Mouse (Mus musculus): ENCODE results near the gene Tph1.
A peak's percentile ranks its signal among the peaks of the same experiment; 100 is the strongest.
"Not testable (repeated sequence)": the region's sequence is repeated elsewhere in the genome, so short reads cannot be mapped to it uniquely, and the experiment has no call there.

Tph1 gene

GRCm38 (mm10) chr7:46672160-46672672 lies at the start of gene Tph1:
Gene Tph1 (minus strand): TSS chr7:46672537.
- no peak for DNase-seq (ENCODE audit: low read depth, low spot score)

GRCm38 (mm10) chr7:46720460-46720859 lies 48.1 kb upstream of the Tph1 start:
- no peak for DNase-seq (ENCODE audit: low read depth, low spot score)

GRCm38 (mm10) chr7:46719526-46719925 lies 47.2 kb upstream of the Tph1 start:
- DNase-seq (ENCODE audit: low read depth, low spot score): no peak

- DNase-seq (ENCODE audit: low read depth, low spot score): no peak
These were observed 46.4 kb upstream of the Tph1 start for GRCm38 (mm10) chr7:46718591-46719270.

- no peak for DNase-seq (ENCODE audit: low read depth, low spot score)
These were observed 44.6 kb upstream of the Tph1 start for GRCm38 (mm10) chr7:46716897-46717296.

- no peak for DNase-seq (ENCODE audit: low read depth, low spot score)
These were observed 43.3 kb upstream of the Tph1 start, which contains the start of gene Saa3 for GRCm38 (mm10) chr7:46715600-46715999. Gene Saa3 (minus strand): TSS chr7:46715700.

GRCm38 (mm10) chr7:46714518-46714917 lies 42.2 kb upstream of the Tph1 start:
- peak; percentile 59 for DNase-seq (ENCODE audit: low read depth, low spot score)

DNA sequence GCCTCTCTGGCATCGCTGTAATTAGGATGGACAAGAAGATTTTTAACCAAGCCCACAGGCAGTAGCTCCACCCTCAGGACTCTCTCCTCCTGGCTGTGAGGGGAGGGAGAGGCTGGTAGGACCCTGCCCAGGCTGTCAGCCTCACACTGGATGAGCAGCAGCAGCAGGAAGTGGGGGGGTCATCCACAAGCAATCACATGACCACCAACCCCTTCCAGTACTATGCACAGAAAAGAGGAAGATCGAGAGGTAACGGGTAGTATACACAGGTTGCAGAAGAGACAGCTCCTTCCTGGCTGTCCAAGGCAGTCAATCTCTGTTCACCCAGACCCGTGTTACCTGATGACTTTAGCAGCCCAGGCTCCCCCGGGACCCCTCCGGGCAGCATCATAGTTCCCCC lies 39.9 kb upstream of the Tph1 start:
- no peak for DNase-seq (ENCODE audit: low read depth, low spot score)

DNA sequence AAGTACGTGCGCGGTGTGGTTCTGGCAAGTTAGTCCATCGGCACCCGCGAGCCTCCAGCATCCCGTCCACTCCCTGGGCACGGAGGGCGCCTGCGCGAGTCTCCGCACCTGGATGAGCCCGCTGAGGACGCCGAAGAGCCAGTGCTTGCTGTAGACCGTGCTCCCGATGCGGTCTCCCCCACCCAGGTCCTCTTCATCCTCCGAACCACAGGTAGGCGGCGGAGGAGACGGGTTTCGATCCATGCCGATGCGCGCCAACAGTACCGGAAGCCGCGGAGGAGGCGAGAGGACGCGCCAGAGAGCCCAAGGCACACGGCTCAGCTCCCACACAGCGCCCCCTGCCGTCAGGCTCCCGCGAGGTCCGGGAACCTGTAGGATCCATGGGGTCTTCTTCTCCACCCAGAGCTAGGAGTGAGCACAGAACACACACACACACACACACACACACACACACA lies 38.1 kb upstream of the Tph1 start, which contains the start of gene Saal1:
Gene Saal1, minus strand, starts transcription at position 291 of the 455 bp plus-strand sequence.
- peak; percentile 86 for DNase-seq (ENCODE audit: low read depth, low spot score)

DNA sequence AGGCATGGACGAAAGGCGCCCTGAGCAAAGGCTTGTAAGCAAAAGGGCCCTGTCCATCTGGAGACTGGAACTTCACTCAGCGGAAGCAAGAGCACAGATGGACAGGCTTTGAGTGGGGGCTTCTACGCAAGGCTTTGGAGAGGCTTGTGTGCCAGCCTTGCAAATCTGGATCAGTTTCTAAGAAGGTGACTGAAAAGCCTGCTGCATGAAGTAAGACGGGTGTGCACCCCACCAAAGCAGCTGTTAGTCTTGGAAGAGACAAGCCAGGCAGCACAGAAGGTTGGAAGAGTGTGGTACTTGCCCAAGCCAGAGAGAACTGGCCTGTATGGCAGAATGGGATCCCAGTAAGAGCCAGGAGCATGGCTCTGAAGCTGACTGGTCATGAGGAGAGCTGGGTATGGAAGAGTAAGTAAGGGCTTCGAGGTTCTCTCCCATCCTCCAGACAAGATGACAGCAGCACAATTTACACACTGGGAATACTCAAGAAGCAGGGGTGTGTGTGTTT lies 28.2 kb upstream of the Tph1 start:
- DNase-seq (ENCODE audit: low read depth, low spot score): no peak

GRCm38 (mm10) chr7:46696754-46697153 lies 24.4 kb upstream of the Tph1 start:
- DNase-seq (ENCODE audit: low read depth, low spot score): no peak

GRCm38 (mm10) chr7:46686827-46687226 lies 14.5 kb upstream of the Tph1 start:
- DNase-seq (ENCODE audit: low read depth, low spot score): no peak

GRCm38 (mm10) chr7:46680732-46681131 lies 8.4 kb upstream of the Tph1 start:
- no peak for DNase-seq (ENCODE audit: low read depth, low spot score)

DNA sequence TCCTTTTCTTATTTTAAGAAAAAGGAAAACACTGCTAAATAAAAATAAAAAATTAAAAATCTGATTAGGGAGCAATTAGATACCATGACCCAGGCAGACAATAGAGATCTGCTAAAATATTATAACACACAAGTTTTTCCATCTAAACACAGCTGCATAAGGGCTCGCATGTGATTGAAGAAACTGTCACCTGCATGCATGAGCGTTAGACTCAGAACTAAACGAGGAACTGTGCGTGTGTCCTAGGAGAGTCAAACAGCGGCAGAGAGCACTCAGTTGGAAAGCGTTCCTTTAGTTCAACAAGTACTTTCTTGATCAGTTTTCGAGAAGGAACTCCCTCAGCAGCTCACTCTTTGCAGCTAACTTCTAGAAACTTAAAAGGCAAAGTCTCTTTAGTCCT lies 6.7 kb upstream of the Tph1 start:
- DNase-seq (ENCODE audit: low read depth, low spot score): not testable (repeated sequence)

- no peak for DNase-seq (ENCODE audit: low read depth, low spot score)
These were observed 6.1 kb upstream of the Tph1 start for GRCm38 (mm10) chr7:46678417-46678816.

DNA sequence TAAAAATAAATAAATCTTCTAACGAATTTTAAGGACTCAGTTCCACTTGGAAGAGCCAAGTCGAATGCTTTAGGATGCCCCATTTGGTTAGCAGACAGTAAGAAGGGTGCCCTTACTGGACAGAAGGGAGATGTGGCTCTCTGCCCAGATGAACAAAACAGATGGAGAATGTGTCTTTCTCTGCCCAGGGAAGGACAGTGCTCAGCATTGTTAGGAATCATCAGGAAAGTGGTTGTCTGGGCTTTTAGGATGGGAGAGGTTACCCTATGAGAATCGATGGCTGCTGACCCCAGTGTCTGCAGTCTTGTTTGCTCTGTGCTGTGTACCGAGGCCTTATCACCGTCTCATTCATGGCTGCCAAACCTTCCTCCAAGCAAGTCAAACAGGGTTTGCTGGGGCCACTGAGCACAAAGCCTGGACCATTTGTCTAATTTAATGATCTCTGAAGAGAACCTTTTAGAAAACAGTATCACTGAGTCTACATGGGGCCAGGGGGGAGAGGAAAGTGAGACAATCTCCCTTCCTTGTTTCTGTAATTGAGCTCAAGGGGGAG lies 4.5 kb upstream of the Tph1 start:
- no peak for DNase-seq (ENCODE audit: low read depth, low spot score)

- no peak for DNase-seq (ENCODE audit: low read depth, low spot score)
These were observed 3.5 kb upstream of the Tph1 start for GRCm38 (mm10) chr7:46675886-46676285.

DNA sequence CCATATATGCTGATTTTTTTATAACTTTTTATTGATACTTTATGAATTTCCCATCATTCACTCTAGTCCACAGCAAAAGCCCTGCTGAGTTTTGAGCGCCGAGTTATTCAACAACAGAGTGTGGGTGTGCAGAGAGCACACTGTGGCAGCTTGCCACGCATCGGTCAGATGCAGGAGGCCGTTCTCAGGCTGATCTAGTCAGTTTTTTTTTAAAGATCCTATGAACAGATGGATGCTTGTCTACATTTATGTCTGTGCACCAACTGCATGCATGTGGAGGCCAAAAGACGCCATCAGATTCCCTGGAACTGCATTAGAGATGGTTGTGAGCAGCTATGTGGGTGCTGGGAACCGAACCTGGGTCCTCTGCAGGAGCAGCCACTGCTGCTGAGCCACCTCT lies 2.7 kb upstream of the Tph1 start:
- DNase-seq (ENCODE audit: low read depth, low spot score): no peak

DNA sequence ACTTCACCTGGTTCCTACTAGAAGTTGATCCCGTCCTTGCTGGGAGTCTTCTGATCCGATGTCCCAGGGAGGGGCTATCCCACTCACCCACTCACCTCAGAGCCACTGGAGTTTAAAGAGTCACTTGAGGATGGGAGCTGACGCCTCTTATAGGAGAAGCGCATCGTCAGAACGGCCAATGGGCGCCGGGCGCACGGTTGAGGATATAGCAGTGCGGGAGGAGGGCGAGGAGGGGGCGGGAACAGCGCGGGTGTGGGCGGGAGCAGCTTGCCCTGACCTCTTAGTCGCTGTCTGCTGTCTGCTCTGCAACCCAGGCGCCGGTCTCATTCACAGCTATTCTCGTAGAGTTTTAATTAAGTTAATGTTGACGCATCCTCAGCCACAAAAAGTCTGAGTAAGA lies 5.1 kb downstream of the Tph1 start:
- DNase-seq (ENCODE audit: low read depth, low spot score): no peak

GRCm38 (mm10) chr7:46665236-46665635 lies 7.1 kb downstream of the Tph1 start:
- DNase-seq (ENCODE audit: low read depth, low spot score): peak; percentile 43

DNA sequence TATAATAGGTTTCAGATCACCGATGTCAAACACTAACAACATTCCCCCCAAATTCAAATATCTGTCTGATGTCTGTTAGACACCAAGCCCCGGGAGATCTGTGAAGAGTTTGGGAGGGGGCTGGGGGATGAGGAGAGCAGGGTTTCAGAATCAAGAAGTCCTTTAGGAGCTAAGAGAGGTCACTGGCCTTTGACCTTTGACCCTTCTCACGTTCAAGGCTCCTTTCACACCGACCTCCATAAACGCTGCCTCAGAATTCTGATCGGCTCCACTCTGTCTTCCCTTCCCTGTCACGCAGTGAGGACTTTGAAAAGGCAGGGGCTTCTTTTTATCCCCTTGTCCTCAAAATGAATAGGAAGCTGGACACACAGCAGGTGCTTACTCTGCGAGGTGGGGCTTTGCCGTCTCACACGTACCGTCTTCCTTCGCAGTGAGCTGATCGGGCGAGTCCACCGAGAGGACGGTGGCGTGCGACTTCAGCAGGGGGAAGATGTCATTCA lies 10.7 kb downstream of the Tph1 start:
- DNase-seq (ENCODE audit: low read depth, low spot score): no peak

DNA sequence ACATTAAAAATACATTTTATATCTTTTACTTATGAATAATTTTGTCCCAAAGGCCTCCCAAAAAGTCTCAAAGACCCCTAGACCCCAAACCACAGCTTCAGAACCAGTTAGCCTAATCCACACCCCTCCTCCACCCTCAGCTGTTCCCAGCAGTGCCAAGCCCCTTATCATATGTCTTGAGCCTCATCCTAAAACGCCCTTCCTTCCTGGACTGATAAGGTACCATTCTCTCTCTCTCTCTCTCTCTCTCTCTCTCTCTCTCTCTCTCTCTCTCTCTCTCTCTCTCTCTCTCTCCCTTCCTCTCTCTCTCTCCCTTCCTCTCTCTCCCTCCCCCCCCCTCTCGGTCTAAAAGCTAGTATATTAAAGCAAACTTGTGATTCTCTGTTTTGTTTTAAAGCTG lies 20.1 kb downstream of the Tph1 start:
- no peak for DNase-seq (ENCODE audit: low read depth, low spot score)

DNA sequence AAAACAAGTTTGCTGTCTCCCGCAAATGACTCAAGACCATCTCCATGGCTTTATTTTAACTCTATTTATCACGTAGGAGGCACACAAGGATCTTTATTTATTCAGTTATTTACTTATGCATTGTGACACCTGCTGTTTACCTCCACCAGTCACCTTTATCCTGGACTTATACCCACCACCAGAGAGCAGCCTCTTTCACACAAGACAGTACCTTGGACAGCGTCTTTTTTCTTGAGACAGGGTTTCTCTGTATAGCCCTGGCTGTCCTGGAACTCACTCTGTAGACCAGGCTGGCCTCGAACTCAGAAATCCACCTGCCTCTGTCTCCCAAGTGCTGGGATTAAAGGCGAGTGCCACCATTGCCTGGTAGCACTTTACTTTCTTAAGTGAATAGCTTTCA lies 22.1 kb downstream of the Tph1 start:
- not testable (repeated sequence) for DNase-seq (ENCODE audit: low read depth, low spot score)

All from retina, postnatal 7 days (tissue).